Mouse (Mus musculus) liver, embryonic 14.5 days (tissue): ENCODE data around the gene Sox6.

Source experiments
- CTCF ChIP-seq: IDR thresholded peaks from 2 replicates; pipeline ENCODE4 v1.5.1; 2016; ENCODE audit warnings: antibody characterized with exemption, low read depth, control low read depth
- EP300 ChIP-seq: IDR thresholded peaks from 2 replicates; pipeline ENCODE4 v1.6.1; 2016; ENCODE audit warnings: antibody characterized with exemption, low read depth

DNA sequence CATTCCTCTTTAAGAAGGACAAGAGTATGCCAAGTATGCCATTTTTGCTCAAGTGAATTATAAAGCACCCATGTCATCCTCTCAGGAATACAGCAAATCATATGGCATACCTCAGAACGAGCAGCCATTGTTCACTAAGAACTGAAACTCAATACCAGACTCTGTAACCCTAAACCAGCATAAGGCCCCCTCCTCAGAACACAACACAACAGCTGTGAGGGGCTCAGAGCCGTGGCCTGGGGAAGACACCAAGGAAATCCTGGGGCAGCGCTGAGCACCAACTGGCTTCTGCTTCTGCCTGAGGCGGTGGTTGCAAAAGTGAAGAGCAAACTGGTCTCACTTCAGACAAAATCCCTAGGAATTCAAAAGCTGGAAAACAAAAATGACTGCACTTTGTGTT, 208.8 kb downstream of the Sox6 start:
- TF ChIP-seq CTCF (no peak), EP300 (no peak)
